Mouse (Mus musculus): ENCODE measurements at regions not wholly inside any gene's neighbourhood (a gene's known extent, or its start where the extent isn't known, plus 50 kb on each side); places are given as distances from the start of the nearest gene placed in this dataset.

DNA sequence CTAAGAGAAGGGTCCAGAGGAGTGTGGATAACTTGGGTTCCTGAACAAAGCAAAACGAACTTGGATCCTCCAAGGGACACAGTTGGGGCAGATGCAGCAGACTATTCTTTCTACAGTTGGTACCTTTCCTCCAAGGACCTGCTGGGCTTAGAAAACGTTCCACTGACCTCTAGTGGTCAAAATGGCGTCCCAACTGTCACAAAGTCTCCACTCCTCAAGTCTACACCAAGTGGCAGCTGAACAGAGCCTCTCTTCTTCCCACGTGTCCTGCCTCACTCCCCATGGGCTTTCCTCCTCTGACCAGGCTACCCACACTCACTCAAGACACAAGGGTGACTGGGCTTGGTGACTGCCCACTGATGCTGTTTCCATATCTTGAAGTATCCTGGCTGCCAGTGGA lies 67.1 kb upstream of the Parp11 start:
- TF ChIP-seq POLR2A (IDR thresholded peaks at IDR 0.05; ENCODE audit: insufficient read depth, low read length) (no peak), CTCF (IDR thresholded peaks at IDR 0.05; ENCODE audit: low read depth, low read length) (peak; percentile 42)
